Mouse (Mus musculus) kidney, adult 18-20 months (tissue): ENCODE measurements around the gene Mis12.

Experiments
- DNase-seq: peaks from one replicate; pipeline ENCODE4 v3.0.0; 2021

The Mis12 gene

DNA sequence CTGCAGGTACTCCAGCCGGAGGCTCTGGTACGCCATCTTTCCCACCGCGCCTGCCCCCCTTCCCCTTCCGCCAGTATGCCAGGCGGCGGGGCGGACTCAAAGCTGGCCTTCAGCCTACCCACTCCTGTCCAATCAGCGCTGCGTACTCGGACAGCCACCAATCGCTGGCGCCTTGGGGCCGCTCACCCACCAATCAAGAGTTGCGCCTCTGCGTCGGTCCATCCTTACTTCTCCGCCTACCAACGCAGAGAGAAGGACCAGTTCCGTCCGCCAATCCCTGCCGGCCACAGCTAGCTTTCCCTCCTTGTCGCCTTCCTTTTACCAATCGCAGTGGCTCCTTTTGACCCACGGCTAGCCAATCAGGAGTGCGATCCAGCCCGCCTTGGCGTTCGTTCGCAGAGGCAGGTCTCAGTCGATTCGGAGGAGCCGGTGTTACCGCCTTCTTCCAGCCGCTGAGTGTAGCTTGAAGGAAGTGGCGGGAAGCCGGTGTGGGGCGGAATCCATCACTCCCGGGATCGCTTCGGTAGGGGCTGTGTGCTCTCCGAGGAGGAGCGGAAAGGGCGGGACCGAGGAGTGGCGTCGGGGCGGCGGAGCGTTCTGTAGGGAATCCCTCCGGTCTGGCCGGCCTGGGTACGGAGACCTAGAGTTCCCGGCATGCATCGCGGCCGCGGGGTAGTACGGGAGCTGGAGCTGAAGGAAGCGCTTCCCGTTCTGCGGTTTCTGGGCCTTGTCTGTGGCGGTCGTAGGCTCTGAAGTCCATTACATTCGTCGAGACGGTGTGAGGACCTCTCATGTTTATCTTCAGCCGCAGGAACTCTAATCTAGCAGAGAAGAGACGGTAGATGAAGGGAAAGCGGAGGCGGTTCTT lies at the start of gene Mis12, which contains the start of gene Derl2:
Mis12 (plus strand) TSS at position 411 of the 868 bp plus-strand sequence.
Derl2 (minus strand) TSS at position 641 of the 868 bp plus-strand sequence.
- peak; percentile 98 for DNase-seq

DNA sequence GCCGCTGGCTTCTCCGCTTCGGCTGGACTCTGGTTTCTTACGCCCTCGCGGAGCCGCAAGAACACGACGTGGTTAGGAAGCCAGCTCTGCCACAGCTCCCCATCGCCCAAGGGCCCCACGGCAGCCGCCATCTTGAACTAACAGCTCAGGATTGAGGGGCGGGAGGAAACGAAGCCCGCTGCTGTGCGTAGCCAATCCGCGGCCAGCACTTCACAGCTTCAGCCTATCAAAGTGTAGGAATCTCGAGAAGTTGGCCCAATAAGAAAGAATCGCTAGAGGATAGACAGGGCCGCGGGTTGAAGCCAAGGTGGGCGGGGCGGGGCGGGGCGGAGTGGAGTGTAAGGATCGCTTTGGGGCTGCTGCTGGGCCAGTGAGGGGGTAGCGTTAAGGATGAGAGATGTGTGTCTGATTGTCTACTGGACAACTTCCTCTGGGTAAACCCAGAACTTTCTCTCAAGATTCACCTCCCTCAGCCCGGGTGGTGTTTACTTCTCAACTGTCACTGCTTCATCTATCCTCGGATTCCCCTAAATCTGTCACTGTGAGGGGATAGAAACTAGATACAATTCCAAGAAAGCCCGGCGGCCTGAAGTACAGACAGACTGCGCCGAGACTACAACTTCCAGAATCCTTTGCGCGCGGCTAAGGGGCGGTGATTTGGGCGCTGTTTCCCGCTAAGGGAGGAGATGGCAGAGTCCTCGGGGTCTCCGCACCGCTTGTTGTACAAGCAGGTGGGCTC lies 49.4 kb upstream of the Mis12 start, which contains the start of the genes Nup88 and Rpain:
Nup88 (minus strand) TSS at position 153 of the 739 bp plus-strand sequence.
Rpain (plus strand) TSS at position 393 of the 739 bp plus-strand sequence.
- peak; percentile 92 for DNase-seq

DNA sequence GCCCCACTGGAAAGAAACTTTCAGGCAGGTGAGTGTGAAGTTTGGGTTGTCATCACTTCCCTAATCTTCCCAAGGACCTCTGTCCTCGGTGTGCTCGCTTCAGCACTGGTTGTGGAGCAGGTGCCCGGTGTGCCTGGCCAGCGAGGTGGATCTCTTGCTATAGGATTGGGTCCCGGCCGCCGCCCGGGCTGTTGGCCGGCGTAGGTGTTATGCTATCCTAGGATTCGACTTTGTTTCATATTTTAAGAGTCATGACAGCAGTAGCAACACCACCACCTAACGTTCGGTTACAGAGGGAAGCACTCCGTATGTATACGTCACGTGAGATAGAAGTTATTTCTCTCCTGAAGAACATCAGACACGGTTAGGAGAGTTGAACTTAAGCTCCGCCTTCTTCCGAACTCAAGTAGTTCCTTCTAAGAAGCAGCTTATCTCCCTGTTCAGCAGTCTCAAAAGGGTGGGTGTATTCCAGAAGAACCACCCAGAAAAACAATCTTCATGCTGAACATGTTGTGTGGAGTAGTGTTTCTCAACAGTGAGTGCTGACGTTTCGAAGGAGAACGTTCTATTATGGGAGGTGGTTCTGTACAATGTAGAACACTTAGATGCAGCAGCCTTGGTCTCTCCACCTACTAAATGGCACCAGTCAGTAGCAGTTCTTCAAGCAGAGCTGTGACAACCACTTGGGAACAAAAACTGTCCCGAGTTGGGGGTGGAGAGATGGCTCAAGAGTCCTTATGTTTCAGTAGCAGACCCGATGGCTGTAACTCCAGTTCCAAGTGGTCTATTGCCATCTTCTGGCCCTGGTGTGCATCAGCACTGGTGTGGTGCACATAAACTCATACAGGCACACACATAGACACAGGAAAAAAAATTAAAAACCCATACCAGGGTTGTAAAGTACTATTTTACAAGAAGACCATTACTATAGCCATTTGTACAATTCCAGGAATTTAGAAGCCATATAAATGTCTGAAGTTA lies 48.6 kb upstream of the Mis12 start:
- no peak for DNase-seq

DNA sequence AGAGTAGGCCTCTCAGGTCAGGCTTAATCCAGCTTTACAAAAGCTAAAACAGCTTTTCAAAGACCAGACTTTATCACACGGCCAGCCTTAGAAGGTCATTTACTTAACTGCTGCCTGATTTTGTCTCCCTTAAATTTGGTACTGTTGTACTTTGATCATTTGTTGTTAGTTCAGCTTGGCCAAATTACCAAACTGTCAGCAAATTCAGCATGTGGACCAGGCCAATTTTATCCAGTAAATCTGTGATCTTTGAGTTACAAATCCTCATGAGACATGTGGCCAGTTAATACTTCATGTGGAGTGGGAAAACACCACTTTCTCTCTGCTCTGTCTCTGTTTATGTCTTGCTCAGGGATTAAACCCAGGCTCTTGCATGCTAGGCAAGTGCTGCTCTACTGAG lies 46.8 kb upstream of the Mis12 start:
- no peak for DNase-seq

DNA sequence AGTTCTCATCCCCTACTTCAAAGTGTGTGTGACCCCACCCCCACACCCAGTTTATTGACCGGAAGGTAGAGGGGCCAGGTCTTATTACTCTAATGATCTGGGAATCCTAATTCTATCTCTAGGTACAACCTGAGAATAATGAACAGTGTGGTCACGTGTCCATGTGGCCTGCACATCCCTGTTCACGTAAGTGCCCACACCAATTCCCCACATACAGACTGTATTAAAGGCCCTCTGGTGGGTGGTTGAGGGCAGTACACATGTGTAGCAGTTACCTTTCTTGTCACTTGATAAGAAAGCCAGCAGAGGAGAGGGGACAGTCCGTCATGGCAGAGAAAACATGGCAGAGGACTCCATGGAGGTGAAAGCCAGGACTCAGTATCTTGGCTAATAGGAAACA lies 45.5 kb upstream of the Mis12 start:
- DNase-seq = no peak

DNA sequence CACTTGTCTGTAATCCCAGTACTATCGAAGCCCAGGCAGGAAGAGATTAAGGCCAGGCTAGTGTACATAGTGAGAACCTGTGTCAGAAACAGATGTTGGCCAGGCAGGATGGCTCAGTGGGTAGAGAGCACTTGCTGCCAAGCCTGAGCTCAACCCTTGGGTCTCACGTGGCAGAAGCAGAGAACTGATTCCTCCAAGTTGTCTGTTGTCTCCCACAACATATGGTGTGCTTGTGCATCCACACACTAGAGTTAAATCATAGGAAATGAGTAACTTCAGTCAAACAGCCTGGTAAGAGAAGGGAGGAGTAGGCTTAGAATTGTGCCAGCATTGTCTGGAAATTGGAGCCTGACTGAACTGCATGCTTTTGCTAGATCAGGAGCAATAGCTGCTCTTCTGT lies 44.2 kb upstream of the Mis12 start:
- no peak for DNase-seq

DNA sequence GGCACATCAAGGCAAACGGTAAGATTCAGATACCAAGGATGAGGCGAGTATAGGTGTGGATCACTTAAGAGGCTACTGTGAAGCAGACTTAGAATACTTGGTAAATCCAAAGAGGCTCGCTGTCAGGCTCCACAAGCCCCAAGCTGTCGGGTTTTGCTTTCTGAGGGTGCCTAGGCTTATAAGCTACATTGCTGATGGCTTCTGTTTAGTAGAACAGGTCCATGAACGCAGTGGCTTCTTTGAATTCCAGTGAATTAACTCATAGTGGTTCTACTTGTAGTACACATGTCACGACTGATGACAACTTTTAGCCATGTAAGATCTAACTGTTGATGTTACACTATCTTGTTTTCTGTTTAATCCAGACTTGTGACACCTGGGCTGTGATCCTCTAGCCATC lies 42.1 kb upstream of the Mis12 start:
- DNase-seq = no peak

DNA sequence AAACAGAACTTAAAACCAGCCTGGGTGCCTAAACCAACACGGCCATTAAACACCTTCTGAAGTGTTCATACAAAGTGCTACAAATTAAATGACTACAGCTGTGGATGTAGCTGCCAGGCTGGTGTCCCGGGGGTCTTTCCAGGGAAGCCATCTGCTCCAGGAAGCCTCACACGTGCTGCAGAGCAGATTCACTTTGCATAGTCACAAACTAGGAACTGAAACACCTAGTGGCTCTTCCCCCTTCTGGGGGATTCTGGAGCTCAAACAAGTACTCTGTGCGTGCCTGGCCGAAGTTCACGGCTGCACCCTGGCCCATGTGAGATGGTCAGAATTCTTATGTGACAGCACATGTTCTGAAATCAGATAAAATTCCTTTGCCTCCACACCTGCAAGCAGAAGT lies 39.2 kb upstream of the Mis12 start:
- no peak for DNase-seq

DNA sequence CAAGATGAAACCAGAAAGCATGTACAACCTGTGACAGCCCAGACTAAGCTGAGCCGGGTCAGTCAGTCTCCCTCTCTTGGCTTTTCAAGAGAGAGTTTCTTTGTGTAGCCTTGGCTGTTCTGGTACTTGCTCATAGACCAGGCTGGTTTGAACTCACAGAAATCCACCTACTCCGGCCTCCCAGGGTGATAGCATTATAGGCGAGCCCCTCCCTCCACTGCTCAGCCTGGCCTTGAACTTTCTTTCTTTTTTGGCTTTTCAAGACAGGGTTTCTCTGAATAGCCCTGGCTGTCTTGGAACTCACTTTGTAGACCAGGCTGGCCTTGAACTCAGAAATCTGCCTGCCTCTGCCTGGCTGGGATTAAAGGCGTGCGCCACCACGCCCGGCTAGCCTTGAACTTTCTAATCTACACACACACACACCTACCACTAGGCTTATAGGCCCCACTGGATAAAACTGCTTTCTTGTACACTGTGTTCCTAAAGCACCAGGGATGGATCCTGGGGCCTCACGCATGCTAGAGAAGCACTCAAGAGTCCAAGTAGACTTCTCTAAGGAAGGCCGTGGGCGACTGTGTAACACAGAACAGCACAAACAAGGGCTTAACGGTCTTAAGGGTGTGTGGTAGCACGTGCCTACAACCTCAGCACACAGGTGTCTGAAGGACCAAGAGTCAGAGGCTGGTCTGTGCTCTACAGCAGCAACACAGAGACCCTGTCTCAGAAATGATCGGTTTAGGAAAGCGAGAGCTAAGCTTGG lies 38.5 kb upstream of the Mis12 start:
- DNase-seq = no peak

DNA sequence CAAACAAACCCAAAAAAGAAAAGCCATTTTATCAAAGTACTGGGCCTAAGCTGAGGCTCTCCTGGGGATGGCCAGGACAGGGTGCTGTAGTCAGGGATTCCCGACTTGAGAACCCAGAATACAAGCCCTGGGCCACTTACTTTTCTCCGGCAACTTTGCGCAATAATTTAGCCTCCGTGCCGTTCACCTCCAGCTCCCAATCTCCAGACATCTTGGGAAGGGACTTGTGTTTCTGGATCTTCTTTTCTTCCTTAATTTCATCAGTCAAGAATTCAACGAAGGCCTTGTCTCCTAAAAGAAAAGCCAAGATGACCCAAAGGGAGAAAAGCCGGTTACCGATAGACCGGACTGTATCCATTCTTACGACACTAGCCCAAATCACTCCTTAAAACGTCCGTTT lies 37.4 kb upstream of the Mis12 start:
- DNase-seq = no peak

DNA sequence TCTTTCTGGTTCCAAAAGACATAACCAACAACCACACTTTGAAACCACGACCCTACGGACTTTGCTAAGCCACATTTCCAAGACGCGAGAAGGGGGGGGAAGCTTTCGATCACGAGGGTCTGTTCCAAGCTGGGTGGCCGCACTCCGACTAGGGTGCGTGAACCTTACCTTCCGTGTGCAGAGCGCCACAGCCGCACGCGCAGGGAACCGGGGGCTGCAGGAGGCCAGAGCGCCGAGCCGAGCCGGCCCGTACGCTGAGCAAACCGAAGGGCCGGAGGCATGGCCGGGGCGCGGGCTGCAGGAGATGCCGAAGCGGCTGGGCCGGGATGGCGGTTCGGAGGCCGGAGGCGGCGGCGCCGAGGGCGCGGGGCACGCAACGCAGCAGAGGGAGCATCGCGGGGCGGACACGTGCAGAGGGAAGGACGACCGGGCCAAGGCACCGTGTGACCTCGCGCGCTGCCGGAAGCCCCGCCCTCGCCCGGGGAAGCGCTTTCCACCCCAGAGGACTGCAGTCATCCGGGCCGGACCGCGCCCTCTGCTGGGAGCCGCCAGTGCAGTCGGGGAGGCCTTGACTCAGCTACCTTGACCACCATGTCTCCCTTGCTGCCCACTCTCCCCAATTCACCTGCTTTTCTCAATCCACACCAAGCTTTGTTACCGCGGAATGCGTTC lies 36.7 kb upstream of the Mis12 start, which contains the start of gene C1qbp:
C1qbp (minus strand) TSS at position 470 of the 672 bp plus-strand sequence.
- peak; percentile 94 for DNase-seq

DNA sequence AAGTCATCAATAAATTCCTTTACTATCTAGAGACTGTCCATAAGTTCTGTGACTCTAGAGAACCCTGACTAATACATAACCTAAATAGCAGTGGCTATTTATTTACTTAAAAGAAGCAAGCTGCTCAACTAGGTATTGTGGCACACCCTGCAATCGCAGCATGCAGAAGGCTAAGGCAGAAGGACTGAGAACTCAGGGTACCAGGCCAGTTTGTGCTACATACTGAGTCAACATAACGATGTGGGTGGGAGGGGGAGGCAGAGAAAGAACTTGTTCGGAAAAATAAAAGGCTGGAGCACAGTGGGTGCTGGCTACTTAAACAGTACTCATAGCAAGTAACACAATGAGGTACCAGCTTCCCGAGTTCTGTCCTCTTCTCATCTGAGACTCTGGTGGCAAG lies 18.2 kb upstream of the Mis12 start:
- DNase-seq = no peak

DNA sequence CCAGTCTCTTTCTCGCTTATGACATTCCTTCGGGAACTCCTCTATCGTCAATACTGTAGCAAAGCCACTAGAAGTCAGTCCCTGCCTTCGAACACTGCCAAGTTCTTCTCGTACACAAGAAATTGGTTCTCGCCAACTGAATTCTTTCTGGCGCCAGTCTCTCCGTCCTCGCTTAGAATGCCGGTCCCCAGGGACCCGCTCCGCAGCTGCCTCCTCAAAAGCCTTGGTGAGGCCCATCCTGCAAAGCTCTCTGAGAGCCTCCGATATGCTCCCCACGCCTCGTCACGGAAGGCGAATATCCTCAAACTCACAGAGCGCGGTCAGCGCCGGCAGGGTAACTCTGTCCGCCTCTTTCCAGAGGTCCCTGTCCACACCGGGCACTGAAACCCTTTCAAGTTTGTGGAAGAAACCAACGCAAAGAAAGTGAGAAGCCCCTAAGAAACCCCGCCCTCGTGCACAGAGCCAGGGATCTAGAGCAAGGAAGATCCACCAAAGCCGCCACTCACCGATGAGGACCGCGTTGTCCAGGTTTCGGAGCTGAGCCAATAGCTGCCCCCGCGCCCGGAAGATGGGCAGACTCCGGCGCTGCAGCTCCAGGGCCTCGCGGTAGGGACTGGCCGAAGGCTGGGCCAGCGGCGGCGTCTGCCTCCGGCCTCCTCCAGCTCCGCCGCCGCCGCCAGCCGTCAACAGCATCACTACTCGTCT lies 15.6 kb upstream of the Mis12 start:
- DNase-seq = no peak

DNA sequence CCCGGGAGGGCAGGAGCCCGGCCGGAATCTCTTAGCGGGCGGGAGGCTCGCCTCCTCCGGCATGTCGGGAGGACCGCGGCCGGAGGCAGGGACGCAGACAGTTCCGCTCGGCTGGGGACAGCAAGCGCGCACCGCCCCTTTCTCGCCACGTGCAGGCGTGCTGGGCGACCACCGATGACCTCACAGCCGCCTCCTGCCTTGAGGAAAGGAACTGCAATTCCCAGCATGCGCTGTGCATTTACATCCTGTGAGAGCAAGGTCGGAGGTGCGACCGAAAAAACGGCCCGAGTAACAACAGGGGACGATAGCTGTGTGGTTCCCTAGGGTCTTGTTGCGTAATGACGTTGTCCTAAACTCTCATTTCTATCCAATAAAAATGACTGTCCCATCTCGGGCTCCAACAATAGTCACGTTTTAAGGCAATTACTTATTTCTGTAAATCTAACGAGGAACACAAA lies 15.1 kb upstream of the Mis12 start, which contains the start of gene Dhx33:
Dhx33 (minus strand) TSS at position 122 of the 458 bp plus-strand sequence.
- peak; percentile 95 for DNase-seq

DNA sequence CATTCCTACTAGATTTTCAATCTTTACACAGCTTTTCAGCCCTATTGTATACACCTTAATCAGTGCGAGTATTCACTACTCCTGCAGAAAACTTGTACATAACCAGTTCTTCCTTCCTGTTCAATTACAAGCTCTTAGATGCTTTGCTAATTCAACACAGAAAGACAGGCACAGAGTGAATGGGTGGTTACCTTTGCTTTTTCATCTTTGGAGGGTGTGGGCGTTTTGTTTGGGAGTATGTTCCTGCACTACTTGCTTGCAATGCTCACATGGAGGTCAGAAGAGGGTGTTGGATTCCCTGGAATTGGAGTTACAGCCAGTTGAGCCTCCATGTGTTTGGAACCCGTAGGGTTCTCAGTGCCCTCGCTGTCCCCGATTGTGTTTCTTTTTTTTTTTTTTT lies 14.4 kb upstream of the Mis12 start:
- DNase-seq = no peak

DNA sequence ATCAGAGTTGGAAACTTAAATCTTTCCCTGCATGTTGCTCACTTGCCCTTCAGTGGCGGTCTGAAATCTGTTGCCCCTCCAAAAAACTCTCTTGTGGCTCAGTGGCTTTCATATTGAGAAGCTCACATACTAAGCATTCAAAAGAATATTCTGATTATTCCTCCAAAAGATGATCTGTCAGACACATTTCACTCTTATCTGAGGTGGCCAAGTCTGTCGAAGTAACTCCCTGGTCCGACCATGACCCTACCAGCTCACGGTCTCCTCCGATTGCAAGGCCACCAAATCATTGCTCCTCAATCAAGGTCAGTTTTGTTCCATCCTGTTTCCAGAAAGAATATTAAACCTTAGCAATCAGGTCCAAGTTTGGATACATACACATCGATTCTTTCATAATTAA lies 12.4 kb upstream of the Mis12 start:
- DNase-seq = no peak

DNA sequence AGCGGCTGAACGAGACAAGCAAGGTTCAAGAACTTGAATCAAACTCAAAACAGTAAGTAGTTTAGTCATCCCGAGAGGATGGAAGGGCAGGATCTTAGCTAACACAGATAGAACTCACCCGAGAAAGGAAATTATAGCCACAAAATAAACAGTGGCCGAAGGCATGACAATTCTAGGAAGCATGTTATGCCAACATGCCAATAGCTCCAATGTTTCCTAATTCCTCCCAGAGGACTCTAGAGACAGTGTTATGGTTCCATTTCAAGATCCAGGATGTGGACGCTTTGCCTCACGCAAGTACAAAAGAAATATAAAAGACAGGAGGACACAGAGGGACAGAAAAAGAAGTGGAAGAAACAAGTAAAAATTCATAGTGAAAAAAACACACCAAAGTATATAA lies 11.6 kb upstream of the Mis12 start:
- no peak for DNase-seq

DNA sequence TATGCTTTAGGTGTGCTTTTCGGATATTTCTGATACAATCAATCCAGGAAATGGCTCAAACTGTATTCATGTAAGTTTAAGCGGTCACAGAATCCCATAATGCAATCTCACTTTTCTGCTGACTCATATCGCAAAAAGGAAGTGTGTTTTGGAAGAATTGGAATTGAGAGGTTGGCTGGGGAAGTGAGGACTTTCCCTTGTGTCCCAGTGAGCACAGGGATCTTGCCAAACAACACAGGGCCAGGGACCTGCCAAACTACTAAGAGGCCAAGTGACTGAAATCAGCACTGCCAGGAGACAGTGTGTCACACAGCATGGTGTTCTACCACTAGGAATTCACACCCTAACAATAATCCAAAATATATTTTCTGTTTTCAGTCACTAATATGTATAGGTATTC lies 11.1 kb upstream of the Mis12 start:
- DNase-seq = no peak

DNA sequence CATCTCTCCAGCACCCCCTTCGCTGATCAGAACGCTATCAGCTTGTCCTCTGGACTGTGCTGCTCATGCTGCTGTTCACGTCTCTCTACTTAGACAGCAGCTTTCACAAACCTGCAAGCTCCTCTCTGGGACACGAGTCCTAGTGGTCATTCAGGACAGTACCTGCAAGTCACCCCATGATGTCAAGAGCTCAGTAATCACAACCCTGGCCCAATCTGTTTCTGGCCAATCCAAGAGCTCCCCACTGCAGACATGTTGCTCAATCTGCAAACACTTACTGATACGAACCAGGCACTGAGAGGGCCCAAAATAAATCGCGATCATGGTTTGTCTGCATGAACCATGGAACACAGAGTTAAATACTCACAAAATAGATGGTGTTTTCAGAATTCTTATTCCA lies 6.7 kb upstream of the Mis12 start:
- no peak for DNase-seq

DNA sequence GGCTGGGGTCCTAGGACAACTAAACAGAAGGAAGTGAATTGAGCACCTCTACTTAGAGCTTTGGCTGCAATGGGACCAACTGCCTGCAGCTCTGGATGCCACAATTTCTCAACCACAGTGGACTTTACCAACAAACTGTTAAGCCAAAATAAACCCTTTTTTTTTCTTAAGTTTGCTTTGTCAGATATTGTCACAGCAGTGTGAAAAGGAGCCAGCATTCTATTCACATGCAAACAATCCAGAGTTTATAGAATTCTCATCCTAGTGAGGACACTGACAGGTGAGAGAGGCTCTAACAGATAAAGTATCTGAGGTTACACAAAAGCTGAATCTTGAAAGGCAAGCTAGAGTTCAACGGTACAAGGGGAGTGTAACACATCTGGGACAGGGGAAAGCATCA lies 2.4 kb upstream of the Mis12 start:
- no peak for DNase-seq
